Mouse (Mus musculus): Measurements from ENCODE around the gene Bcl2l2. TPM values are rescaled to one million over a fixed set of nuclear protein-coding genes. Genes with fewer than 3 reads are reported as not detected.
A peak's percentile ranks its signal among the peaks of the same experiment; 100 is the strongest.

The Bcl2l2 gene
- polyA plus RNA-seq, 1 experiment: 18.1 TPM

DNA sequence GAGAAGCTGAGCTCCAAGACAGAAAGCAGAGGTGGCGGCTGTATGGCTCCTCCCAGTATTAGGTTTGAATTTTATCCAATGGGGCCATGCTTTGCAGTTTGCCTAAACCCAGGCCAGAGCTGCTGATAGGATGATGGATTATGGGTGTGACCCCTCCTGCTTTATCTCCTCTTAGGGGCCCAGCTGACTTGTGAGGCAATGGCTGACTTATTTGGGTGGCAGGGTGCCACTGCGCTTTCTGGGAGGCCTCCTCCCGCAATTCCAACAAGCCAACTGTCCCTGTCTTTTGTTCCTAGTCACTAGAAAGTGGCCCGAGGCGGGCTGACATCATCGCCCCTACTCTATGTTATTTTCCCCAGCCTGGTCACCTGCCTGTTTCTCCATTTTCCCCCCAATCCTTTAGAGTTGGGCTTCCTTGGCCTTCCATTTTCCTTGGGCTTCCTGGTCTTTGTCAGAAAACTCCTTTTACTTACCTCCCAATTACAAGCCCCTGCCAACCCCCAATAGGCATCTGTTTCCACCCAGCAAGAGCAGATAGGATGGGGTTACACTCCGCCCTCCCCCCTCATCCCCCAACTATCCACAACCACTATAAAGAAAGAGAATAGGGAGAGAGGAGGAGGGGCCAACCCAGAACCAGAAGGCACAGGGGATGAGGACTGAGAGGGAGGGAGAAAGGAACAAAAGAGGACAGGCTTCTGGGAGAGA, 41.6 kb downstream of the Bcl2l2 start:
- Histone ChIP-seq H3K4me3 (replicated peaks; ENCODE audit: control insufficient read depth, low read depth, low read length) (no peak overlapping the region), H3K4me1 (ENCODE audit: control insufficient read depth, insufficient read depth, low read length) (no peaks in the 10 kb centered on the region; the same call in 1 of the 2 replicates), H3K27ac (ENCODE audit: control insufficient read depth, insufficient read depth, low read depth, low read length, poor library complexity) (no peak overlapping the region)
- TF ChIP-seq CTCF (IDR thresholded peaks at IDR 0.05; ENCODE audit: control insufficient read depth, insufficient read depth, low read length): no peak
- no peak for TF ChIP-seq POLR2A (IDR thresholded peaks at IDR 0.05; ENCODE audit: borderline replicate concordance, control insufficient read depth, low read depth, low read length)
- WGBS: 80% methylated on average over 7 of the region's 7 CpGs

- Histone ChIP-seq H3K27ac (ENCODE audit: control insufficient read depth, insufficient read depth, low read depth, low read length, poor library complexity) (peak within 1 kb of the TSS; percentile 33; the same call in 1 of the 2 replicates), H3K4me1 (ENCODE audit: control insufficient read depth, insufficient read depth, low read length) (no peaks in the 10 kb centered on the region; the same call in 1 of the 2 replicates), H3K4me3 (replicated peaks; ENCODE audit: control insufficient read depth, low read depth, low read length) (no peak within 1 kb of the TSS)
- no peak for TF ChIP-seq POLR2A (IDR thresholded peaks at IDR 0.05; ENCODE audit: borderline replicate concordance, control insufficient read depth, low read depth, low read length)
- no peak for TF ChIP-seq CTCF (IDR thresholded peaks at IDR 0.05; ENCODE audit: control insufficient read depth, insufficient read depth, low read length)
- WGBS: 14% methylated on average over 57 of the region's 57 CpGs
These were observed 42.5 kb downstream of the Bcl2l2 start, which contains the start of gene Efs for GRCm38 (mm10) chr14:54925349-54926342. TSS of gene Efs (minus strand) at chr14:54926126.

DNA sequence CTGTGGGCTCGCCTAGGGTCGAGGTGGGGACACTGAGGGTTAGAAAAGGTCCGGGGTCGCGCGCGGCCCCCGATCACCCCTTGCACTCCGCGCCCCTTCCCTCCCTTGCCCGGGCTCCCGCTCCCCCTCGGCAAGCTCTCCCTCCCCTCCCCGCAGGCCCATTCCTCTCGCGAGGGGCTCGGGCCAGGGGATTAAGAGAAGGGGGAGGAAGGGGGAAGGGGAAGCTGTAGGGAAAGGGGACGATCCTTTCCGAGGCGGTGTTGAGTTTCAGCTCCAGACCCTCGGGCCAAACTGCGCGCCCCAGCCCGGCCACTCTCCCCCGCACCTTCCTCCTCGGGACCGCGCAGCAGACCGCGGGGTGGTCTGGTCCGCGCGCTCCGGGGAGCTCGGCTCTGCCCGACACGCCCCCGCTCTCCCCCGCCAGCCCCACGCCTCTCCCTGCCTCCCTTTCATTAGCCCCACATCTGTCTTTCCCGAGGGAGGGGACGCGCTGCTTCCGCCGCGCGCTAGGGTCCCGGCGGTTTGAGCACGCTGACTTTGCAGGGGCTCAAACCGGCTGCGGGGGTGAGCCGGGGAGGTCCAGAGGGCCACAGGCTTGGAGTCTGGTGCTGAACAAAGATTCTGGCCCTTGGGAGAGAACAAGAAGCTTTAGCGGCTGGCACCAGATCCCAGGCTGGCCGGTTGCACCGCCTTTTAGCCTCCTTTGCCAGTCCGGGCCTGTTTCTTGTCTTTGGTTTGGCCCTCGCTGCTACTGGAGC, 43.4 kb downstream of the Bcl2l2 start:
- Histone ChIP-seq H3K27ac (ENCODE audit: control insufficient read depth, insufficient read depth, low read depth, low read length, poor library complexity) (peak overlapping the region; percentile 33; the same call in 1 of the 2 replicates), H3K4me3 (replicated peaks; ENCODE audit: control insufficient read depth, low read depth, low read length) (no peak overlapping the region), H3K4me1 (ENCODE audit: control insufficient read depth, insufficient read depth, low read length) (no peaks in the 10 kb centered on the region; the same call in 1 of the 2 replicates)
- WGBS: 2% methylated on average over 50 of the region's 58 CpGs
- no peak for TF ChIP-seq CTCF (IDR thresholded peaks at IDR 0.05; ENCODE audit: control insufficient read depth, insufficient read depth, low read length)
- TF ChIP-seq POLR2A (IDR thresholded peaks at IDR 0.05; ENCODE audit: borderline replicate concordance, control insufficient read depth, low read depth, low read length): no peak

GRCm38 (mm10) chr14:54927296-54927695, 44.1 kb downstream of the Bcl2l2 start:
- no peak overlapping the region for H3K27ac ChIP-seq (ENCODE audit: control insufficient read depth, insufficient read depth, low read depth, low read length, poor library complexity)
- no peaks in the 10 kb centered on the region; the same call in 1 of the 2 replicates for H3K4me1 ChIP-seq (ENCODE audit: control insufficient read depth, insufficient read depth, low read length)
- TF ChIP-seq CTCF (IDR thresholded peaks at IDR 0.05; ENCODE audit: control insufficient read depth, insufficient read depth, low read length): no peak
- no peak for TF ChIP-seq POLR2A (IDR thresholded peaks at IDR 0.05; ENCODE audit: borderline replicate concordance, control insufficient read depth, low read depth, low read length)
- WGBS: 44% methylated on average over 7 of the region's 7 CpGs
- no peak overlapping the region for H3K4me3 ChIP-seq (replicated peaks; ENCODE audit: control insufficient read depth, low read depth, low read length)

GRCm38 (mm10) chr14:54929801-54930200, 46.6 kb downstream of the Bcl2l2 start:
- H3K4me1 ChIP-seq (ENCODE audit: control insufficient read depth, insufficient read depth, low read length): no peaks in the 10 kb centered on the region; the same call in 1 of the 2 replicates

GRCm38 (mm10) chr14:54930431-54930830, 47.3 kb downstream of the Bcl2l2 start:
- TF ChIP-seq POLR2A (IDR thresholded peaks at IDR 0.05; ENCODE audit: borderline replicate concordance, control insufficient read depth, low read depth, low read length) (no peak), CTCF (IDR thresholded peaks at IDR 0.05; ENCODE audit: control insufficient read depth, insufficient read depth, low read length) (no peak)
- Histone ChIP-seq H3K27ac (ENCODE audit: control insufficient read depth, insufficient read depth, low read depth, low read length, poor library complexity) (no peak overlapping the region), H3K4me1 (ENCODE audit: control insufficient read depth, insufficient read depth, low read length) (no peaks in the 10 kb centered on the region; the same call in 1 of the 2 replicates), H3K4me3 (replicated peaks; ENCODE audit: control insufficient read depth, low read depth, low read length) (no peak overlapping the region)
- WGBS: 25% methylated on average over 2 of the region's 2 CpGs

More at GRCm38 (mm10) chr14:54929801-54930200, 46.6 kb downstream of the Bcl2l2 start:
- TF ChIP-seq CTCF (IDR thresholded peaks at IDR 0.05; ENCODE audit: control insufficient read depth, insufficient read depth, low read length): no peak
- no peak for TF ChIP-seq POLR2A (IDR thresholded peaks at IDR 0.05; ENCODE audit: borderline replicate concordance, control insufficient read depth, low read depth, low read length)
- 74% methylated on average over 5 of the region's 5 CpGs for WGBS
- Histone ChIP-seq H3K4me3 (replicated peaks; ENCODE audit: control insufficient read depth, low read depth, low read length) (no peak overlapping the region), H3K27ac (ENCODE audit: control insufficient read depth, insufficient read depth, low read depth, low read length, poor library complexity) (no peak overlapping the region)

DNA sequence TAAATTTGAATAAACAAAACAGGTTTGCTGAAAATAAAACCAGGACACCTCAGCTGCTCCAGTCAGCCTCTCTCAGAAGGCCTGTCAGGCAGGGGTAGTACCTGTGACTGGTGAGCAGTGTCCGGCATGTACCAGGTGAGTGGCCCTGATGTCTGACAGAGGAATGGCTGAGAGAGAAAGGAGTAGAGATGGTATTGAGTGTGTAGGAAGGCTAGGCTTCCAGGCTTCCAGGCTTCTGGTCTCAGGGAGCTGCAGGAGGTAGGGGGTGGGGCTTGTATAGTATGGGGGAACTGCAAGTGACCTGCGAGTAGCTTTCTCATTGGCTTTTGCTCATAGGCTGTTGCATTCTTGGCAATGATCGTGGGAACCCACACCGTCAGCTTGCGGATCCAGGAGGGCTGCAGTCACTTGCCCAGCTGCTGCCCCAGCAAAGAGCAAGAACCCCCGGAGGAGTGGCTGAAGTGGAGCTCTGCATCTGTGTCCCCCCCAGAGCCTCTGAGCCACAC, 49.5 kb downstream of the Bcl2l2 start, which contains the start of gene Il25:
TSS of gene Il25 (plus strand) at position 51 of the 506 bp plus-strand sequence.
- WGBS: 75% methylated on average over 6 of the region's 6 CpGs
- H3K4me1 ChIP-seq (ENCODE audit: control insufficient read depth, insufficient read depth, low read length): no peaks in the 10 kb centered on the region; the same call in 1 of the 2 replicates
- TF ChIP-seq CTCF (IDR thresholded peaks at IDR 0.05; ENCODE audit: control insufficient read depth, insufficient read depth, low read length) (no peak), POLR2A (IDR thresholded peaks at IDR 0.05; ENCODE audit: borderline replicate concordance, control insufficient read depth, low read depth, low read length) (no peak)
- no peak within 1 kb of the TSS for H3K27ac ChIP-seq (ENCODE audit: control insufficient read depth, insufficient read depth, low read depth, low read length, poor library complexity)
- H3K4me3 ChIP-seq (replicated peaks; ENCODE audit: control insufficient read depth, low read depth, low read length): no peak within 1 kb of the TSS
